Mouse (Mus musculus) forebrain, embryonic 12.5 days (tissue): ENCODE measurements around the gene Ptk6. TPM values are rescaled to one million over a fixed set of nuclear protein-coding genes. Genes with fewer than 3 reads are reported as not detected.
A peak's percentile ranks its signal among the peaks of the same experiment; 100 is the strongest.

Experiments used
- ATAC-seq: fragments of 200-750 bp; cut with Nextera tagmentation; 2 replicates; pipeline ENCODE4 v1.8.0; 2017; ENCODE audit warnings: moderate TSS enrichment; ENCODE audit not compliant: low FRiP score
- H3K27ac ChIP-seq: fragments of 300-500 bp; sonication (generic); 2 replicates; pipeline ENCODE4 v1.5.1; 2016; ENCODE audit warnings: mild to moderate bottlenecking
- H3K27me3 ChIP-seq: fragments of 300-500 bp; sonication (generic); 2 replicates; pipeline ENCODE4 v1.6.1; 2016; ENCODE audit warnings: mild to moderate bottlenecking
- H3K36me3 ChIP-seq: fragments of 300-500 bp; sonication (generic); replicated peaks from 2 replicates; pipeline ENCODE4 v1.6.1; 2016; ENCODE audit warnings: mild to moderate bottlenecking
- H3K4me1 ChIP-seq: fragments of 300-500 bp; sonication (generic); 2 replicates; pipeline ENCODE4 v1.6.1; 2016
- H3K4me2 ChIP-seq: fragments of 300-500 bp; sonication (generic); 2 replicates; pipeline ENCODE4 v1.6.1; 2016; ENCODE audit warnings: mild to moderate bottlenecking, moderate library complexity
- H3K4me3 ChIP-seq: fragments of 300-500 bp; sonication (generic); replicated peaks from 2 replicates; pipeline ENCODE4 v1.5.1; 2016; ENCODE audit warnings: mild to moderate bottlenecking
- H3K9ac ChIP-seq: fragments of 300-500 bp; sonication (generic); 2 replicates; pipeline ENCODE4 v1.6.1; 2016; ENCODE audit warnings: mild to moderate bottlenecking
- H3K9me3 ChIP-seq: fragments of 300-500 bp; sonication (generic); 2 replicates; pipeline ENCODE4 v1.6.1; 2016
- WGBS: fragments of 180-500 bp; shearing (Covaris S2); methylation state at CpG from one replicate; pipeline ENCODE4 v1.1.7; 2016; 5-methylcytosine and 5-hydroxymethylcytosine counted together
- polyA plus RNA-seq: library from polyadenylated mRNA; unstranded; fragments of >200 nt; fragmentation: Nextera tagmentation; extraction: Ambion mirVana; gene quantifications from 2 replicates; pipeline ENCODE4 v1.2.1, GENCODE M21; 2016

The Ptk6 gene
- polyA plus RNA-seq, 1 experiment from 2014 or later: not detected

GRCm38 (mm10) chr2:181237251-181238014 lies 34.8 kb upstream of the Ptk6 start:
- Histone ChIP-seq H3K36me3 (no peaks in the 10 kb centered on the region), H3K4me3 (no peak overlapping the region), H3K27ac (no peak overlapping the region), H3K4me1 (0 out of 2 replicates have a peak, but pooled peaks cover 4% of the 10 kb centered on the region), H3K9me3 (no peaks in the 10 kb centered on the region), H3K27me3 (0 out of 2 replicates have a peak, but pooled peaks cover 4% of the 10 kb centered on the region), H3K4me2 (no peak overlapping the region), H3K9ac (no peak overlapping the region)
- no peak for ATAC-seq
- WGBS: 91% methylated on average over 17 of the region's 17 CpGs

GRCm38 (mm10) chr2:181235681-181236566 lies 33.3 kb upstream of the Ptk6 start:
- Histone ChIP-seq H3K27me3 (0 out of 2 replicates have a peak, but pooled peaks cover 4% of the 10 kb centered on the region), H3K4me2 (no peak overlapping the region), H3K4me3 (no peak overlapping the region), H3K27ac (no peak overlapping the region), H3K4me1 (no peaks in the 10 kb centered on the region), H3K36me3 (no peaks in the 10 kb centered on the region), H3K9ac (no peak overlapping the region; the same call in 1 of the 2 replicates), H3K9me3 (no peaks in the 10 kb centered on the region)
- 89% methylated on average over 23 of the region's 23 CpGs for WGBS
- no peak for ATAC-seq

DNA sequence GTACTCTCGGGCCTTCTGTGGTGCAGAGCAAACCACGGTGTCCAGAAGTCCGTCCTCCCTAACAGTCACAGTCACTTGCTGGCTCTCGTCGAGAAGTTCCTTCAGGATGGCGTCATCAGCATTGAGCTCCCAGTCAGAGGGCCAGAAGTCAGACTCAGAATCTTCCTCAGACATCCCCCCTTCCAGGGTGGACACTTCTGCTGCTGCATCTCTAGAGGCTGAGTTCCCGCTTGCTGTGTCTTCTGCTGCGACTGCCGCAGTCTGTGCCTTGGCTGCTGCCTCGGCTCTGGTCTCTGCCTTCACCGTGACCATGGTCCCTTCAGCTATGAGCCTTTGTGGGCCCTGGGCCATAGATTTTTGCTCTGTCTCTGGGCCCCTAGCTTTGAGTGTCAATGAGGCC lies 32.1 kb upstream of the Ptk6 start:
- Histone ChIP-seq H3K4me1 (no peaks in the 10 kb centered on the region), H3K9ac (no peak overlapping the region), H3K36me3 (no peaks in the 10 kb centered on the region), H3K4me3 (no peak overlapping the region), H3K27me3 (no peaks in the 10 kb centered on the region), H3K9me3 (no peaks in the 10 kb centered on the region), H3K4me2 (no peak overlapping the region), H3K27ac (no peak overlapping the region)
- ATAC-seq: no peak
- WGBS: 95% methylated on average over 11 of the region's 11 CpGs

DNA sequence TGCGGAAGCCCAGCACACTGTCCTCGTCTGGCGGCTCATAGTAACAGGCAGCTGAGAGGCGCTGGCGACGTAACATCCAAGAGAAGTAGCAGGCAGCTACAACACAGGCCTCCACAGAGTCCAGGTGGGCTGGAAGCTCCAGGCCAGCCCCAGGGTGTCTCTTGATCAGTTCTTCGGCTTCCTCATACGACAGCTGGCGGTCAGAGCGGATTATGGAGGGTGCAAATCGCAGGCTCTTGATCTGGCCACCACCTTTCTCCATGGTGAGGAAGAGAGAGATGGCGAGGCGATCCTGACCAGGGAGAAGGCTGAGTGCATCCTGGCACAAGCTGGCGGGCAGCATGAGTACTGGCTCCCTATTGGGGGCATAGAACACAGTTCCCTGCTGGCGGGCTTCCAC lies 30.9 kb upstream of the Ptk6 start:
- 89% methylated on average over 15 of the region's 15 CpGs for WGBS

DNA sequence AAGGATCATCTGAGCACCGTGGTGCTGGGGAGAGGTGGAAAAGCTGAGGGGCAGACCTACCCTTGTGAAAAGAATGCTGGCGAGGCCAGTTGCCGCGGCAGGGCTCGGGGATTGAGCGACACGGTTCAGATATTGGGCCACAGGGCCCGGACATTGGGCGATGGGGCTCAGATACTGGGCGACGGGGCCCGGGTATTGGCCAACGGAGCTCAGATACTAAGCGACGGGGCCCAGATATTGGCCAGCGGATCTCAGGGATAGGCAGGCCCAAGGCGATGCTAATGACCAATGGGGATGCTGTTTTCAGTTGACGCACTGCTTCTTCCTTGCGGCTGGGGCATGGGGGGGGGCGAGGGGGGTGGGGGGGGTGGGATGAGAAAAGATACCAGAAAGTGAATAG lies 28.6 kb upstream of the Ptk6 start:
- Histone ChIP-seq H3K9me3 (no peaks in the 10 kb centered on the region), H3K36me3 (no peaks in the 10 kb centered on the region), H3K4me3 (no peak overlapping the region), H3K4me1 (no peaks in the 10 kb centered on the region), H3K9ac (no peak overlapping the region), H3K27me3 (no peaks in the 10 kb centered on the region), H3K27ac (no peak overlapping the region), H3K4me2 (no peak overlapping the region)
- 81% methylated on average over 20 of the region's 20 CpGs for WGBS
- ATAC-seq: no peak

More for the DNA sequence above, 30.9 kb upstream of the Ptk6 start:
- Histone ChIP-seq H3K27ac (no peak overlapping the region), H3K4me1 (no peaks in the 10 kb centered on the region), H3K36me3 (no peaks in the 10 kb centered on the region), H3K4me3 (no peak overlapping the region), H3K27me3 (no peaks in the 10 kb centered on the region), H3K9me3 (no peaks in the 10 kb centered on the region), H3K4me2 (no peak overlapping the region), H3K9ac (no peak overlapping the region)
- ATAC-seq: no peak

DNA sequence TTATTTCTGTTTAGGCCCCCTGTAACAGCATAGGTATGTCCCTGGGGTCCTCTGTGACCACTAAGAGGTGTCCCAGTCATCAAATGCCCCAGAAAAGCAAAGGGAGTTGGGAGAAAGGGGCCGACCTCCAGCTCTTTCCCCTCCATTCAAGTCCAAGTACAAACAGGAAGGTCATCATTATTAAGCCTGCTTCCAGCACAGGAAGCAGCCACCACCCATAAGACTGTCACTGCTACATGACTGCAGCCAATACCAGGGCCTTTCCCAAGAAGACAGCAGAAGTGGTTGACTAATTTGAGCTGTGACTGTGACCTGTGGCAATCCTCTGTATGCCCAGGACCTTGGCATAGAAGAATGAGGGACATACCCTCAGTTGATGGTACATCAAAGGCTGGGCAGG lies 25.7 kb upstream of the Ptk6 start:
- Histone ChIP-seq H3K4me3 (no peak overlapping the region), H3K4me2 (no peak overlapping the region), H3K9me3 (no peaks in the 10 kb centered on the region), H3K9ac (no peak overlapping the region), H3K36me3 (no peaks in the 10 kb centered on the region), H3K27ac (no peak overlapping the region), H3K27me3 (no peaks in the 10 kb centered on the region), H3K4me1 (no peaks in the 10 kb centered on the region)
- ATAC-seq: no peak
- 77% methylated on average over 1 of the region's 1 CpGs for WGBS

- Histone ChIP-seq H3K4me3 (no peak overlapping the region), H3K4me2 (no peak overlapping the region), H3K27me3 (no peaks in the 10 kb centered on the region), H3K27ac (no peak overlapping the region), H3K36me3 (no peaks in the 10 kb centered on the region), H3K9ac (no peak overlapping the region), H3K4me1 (no peaks in the 10 kb centered on the region), H3K9me3 (no peaks in the 10 kb centered on the region)
- 87% methylated on average over 3 of the region's 3 CpGs for WGBS
- ATAC-seq: no peak
These were observed 24.5 kb upstream of the Ptk6 start for GRCm38 (mm10) chr2:181227122-181227521.

DNA sequence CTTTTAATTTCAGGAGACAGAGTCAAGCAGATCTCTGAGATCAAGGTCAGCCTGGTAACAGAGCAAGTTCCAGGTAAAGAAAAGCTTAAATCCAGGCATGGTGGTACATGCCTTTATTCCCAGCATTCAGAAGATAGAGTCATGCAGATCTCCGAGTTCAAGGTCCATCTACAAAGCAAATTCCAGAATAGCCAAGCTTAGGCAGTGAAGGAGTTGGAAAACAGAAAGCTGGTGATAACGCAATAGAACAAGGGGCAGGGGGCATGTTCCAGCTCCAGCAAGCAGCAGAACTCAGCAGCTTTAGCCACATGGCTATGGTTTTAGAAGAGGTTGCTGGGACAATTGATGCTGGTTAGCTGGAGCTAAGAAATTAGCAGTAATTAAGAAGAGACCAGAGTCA lies 22.4 kb upstream of the Ptk6 start:
- no peak overlapping the region for H3K4me2 ChIP-seq
- H3K9me3 ChIP-seq: no peaks in the 10 kb centered on the region
- H3K4me3 ChIP-seq: no peak overlapping the region
- 93% methylated on average over 2 of the region's 2 CpGs for WGBS
- ATAC-seq: no peak
- H3K27ac ChIP-seq: no peak overlapping the region
- no peak overlapping the region for H3K9ac ChIP-seq
- 0 out of 2 replicates have a peak, but pooled peaks cover 9% of the 10 kb centered on the region for H3K27me3 ChIP-seq
- H3K4me1 ChIP-seq: peaks cover 5% of the 10 kb centered on the region
- H3K36me3 ChIP-seq: no peaks in the 10 kb centered on the region

DNA sequence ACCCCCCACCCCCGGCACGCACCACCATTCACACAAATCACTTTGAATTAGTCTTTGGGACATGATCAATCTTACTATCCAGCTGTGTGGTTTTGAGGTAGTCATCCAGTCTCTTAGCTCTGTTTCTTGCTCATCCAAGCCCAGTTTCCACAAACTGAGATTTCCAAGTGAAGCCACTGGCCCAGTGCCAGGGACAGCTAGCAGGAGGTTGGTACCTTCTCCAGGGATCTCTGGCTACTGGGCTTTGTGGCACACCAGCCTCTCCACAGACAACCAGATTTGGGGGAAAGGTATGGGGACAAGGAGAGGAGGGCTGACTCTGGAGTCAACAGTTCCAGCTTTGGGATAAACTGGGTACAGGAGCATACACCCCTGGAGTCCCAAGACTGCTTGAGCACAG lies 17.8 kb upstream of the Ptk6 start:
- peak overlapping the region; percentile 28; the same call in 1 of the 2 replicates for H3K4me3 ChIP-seq

DNA sequence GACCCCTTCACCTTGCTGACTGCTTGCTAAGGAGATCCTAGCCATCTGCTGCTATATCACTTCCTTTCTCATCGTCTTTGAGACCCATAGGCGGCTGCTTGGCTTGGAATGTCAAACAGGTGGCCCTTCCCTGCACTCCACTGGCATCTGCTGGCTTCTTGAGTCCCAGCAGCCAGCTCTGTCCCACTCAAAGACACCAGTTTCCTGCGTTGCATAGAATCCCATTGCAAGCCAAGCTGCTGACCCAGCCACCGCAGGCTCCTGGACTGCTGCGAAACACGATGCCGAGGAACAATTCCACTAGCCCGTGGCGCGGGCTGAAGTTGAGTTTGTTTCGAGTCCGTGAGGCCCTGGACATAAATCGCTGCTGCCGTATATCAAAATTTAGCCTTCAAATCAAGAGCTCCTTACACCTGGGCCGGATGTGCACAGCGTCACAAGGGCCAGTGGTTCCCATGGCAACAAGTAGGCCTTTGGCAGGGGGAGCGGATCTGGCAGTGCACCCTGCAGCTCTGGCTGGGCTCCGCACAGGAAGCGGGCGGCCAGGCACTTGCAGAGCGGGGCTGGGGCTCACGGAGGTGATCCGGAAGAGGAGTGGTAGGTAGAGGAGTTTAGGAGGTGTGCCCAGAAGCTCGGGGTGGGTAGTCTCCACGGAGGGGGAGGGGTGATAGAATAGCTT lies 17.1 kb upstream of the Ptk6 start, which contains the start of gene Fndc11:
Gene Fndc11, plus strand, starts transcription at position 476 of the 679 bp plus-strand sequence.
- Histone ChIP-seq H3K4me2 (peak within 1 kb of the TSS; percentile 63), H3K9ac (peak within 1 kb of the TSS; percentile 46; the same call in 1 of the 2 replicates), H3K36me3 (no peaks in the 10 kb centered on the region), H3K27ac (no peak within 1 kb of the TSS), H3K9me3 (no peaks in the 10 kb centered on the region), H3K27me3 (peaks cover 13% of the 10 kb centered on the region; the same call in 1 of the 2 replicates), H3K4me1 (peaks cover 12% of the 10 kb centered on the region), H3K4me3 (peak within 1 kb of the TSS; percentile 28)
- WGBS: 5% methylated on average over 25 of the region's 25 CpGs
- ATAC-seq: peak; percentile 83

More for the DNA sequence above, 17.8 kb upstream of the Ptk6 start:
- peak overlapping the region; percentile 63 for H3K4me2 ChIP-seq
- H3K27ac ChIP-seq: no peak overlapping the region
- WGBS: 51% methylated on average over 2 of the region's 2 CpGs
- peaks cover 12% of the 10 kb centered on the region for H3K4me1 ChIP-seq
- no peaks in the 10 kb centered on the region for H3K9me3 ChIP-seq
- no peak for ATAC-seq
- no peak overlapping the region for H3K9ac ChIP-seq
- 0 out of 2 replicates have a peak, but pooled peaks cover 12% of the 10 kb centered on the region for H3K27me3 ChIP-seq
- H3K36me3 ChIP-seq: no peaks in the 10 kb centered on the region

DNA sequence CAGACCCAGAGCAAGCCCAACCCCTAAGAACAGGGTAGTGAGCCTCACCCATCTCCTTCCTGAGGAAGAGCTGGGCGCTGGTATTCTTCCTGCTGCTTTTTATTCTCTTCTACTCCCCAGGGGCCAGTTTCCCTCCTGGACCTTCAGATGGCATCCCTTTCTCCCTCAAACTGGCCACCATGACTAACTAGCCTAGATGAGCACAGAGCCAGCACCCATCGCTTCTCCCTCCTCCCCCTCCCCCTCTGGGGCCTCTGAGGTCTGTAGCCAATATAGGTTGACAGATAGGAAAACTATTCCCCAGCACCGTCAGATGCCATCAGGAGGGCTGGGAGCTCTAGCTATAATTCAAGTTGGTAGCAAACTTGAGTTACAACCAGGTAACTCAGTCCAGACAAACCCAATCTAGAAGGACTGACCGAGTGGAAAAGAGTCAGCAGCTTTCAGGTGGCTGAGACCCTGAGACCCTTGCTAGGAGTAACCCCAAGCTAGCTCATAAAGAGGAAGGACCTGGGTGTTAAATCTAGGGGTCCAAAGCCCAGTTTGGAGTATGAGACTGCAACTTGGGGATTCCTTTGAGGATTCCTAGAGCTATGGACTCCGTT lies 16.4 kb upstream of the Ptk6 start:
- no peaks in the 10 kb centered on the region for H3K9me3 ChIP-seq
- no peak overlapping the region for H3K4me2 ChIP-seq
- H3K36me3 ChIP-seq: no peaks in the 10 kb centered on the region
- WGBS: 73% methylated on average over 5 of the region's 5 CpGs
- H3K27me3 ChIP-seq: peaks cover 20% of the 10 kb centered on the region
- H3K9ac ChIP-seq: no peak overlapping the region
- H3K4me1 ChIP-seq: peaks cover 12% of the 10 kb centered on the region
- ATAC-seq: no peak
- no peak overlapping the region for H3K27ac ChIP-seq
- no peak overlapping the region for H3K4me3 ChIP-seq
